Mouse (Mus musculus): ENCODE measurements at regions not wholly inside any gene's neighbourhood (a gene's known extent, or its start where the extent isn't known, plus 50 kb on each side); places are given as distances from the start of the nearest gene placed in this dataset.
A peak's percentile ranks its signal among the peaks of the same experiment; 100 is the strongest.

- WGBS: 61% methylated on average over 1 of the region's 1 CpGs
- no peak overlapping the region for H3K9ac ChIP-seq (ENCODE audit: low read length)
- no peaks in the 10 kb centered on the region for H3K9me3 ChIP-seq (ENCODE audit: control insufficient read depth, low read length)
- H3K27me3 ChIP-seq (ENCODE audit: control insufficient read depth, insufficient read depth, low read length): no peaks in the 10 kb centered on the region
- no peak for DNase-seq (ENCODE audit: low spot score)
- H3K27ac ChIP-seq (replicated peaks): no peak overlapping the region
- H3K4me2 ChIP-seq (replicated peaks; ENCODE audit: low read depth): no peak overlapping the region
- H3K4me3 ChIP-seq (ENCODE audit: low read depth, low read length): no peak overlapping the region
- no peak for TF ChIP-seq CTCF (IDR thresholded peaks at IDR 0.05; ENCODE audit: low read depth)
- TF ChIP-seq EP300 (optimal IDR thresholded peaks at IDR 0.05): no peak
- no peaks in the 10 kb centered on the region for H3K4me1 ChIP-seq (replicated peaks; ENCODE audit: control insufficient read depth, insufficient read depth)
- H3K36me3 ChIP-seq (ENCODE audit: control insufficient read depth, insufficient read depth, low read length): no peaks in the 10 kb centered on the region
- ATAC-seq (ENCODE audit: low FRiP score, low TSS enrichment): no peak
Measured at GRCm38 (mm10) chr11:43952151-43952550, 51.1 kb upstream of the Adra1b start.

DNA sequence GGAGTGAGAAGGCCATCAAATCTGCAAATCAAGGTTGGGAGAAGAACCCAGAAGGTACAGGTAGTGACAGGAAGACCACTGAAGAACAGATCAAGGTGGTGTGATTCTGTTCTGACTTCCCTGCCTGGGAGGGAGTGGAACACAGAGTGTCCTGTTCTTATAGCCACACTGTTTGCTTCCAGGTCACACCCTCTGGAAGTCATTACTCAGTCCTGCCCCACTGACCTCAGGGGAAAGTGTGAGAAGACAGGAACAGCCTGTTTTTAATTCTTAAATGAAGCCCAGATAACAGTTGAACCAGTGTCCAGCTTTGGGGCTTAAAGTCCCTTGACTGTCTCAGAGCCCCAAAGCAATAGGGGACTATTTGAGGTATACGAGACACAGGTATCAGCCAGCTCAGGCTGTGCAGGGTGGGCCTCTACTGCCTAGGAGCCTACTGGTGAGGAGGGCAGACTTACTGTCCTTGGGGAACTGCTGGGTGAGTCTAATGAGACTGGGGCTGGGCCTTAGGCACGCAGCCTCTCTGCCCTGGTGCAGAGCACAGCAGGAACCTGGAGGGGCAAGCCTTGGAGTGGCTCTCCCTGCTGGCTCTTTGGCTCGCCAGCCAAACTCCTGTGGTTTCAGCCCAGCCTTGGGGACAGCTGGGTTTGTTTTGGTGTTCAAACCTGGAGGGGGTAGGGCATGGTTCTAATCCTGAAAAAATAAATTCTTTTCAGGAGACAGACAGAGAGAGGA is 57.4 kb upstream of the Adra1b start:
- WGBS: 52% methylated on average over 3 of the region's 3 CpGs
- no peaks in the 10 kb centered on the region for H3K9me3 ChIP-seq (ENCODE audit: control insufficient read depth, low read length)
- no peak overlapping the region for H3K4me3 ChIP-seq (ENCODE audit: low read depth, low read length)
- DNase-seq (ENCODE audit: low spot score) (peak; percentile 42), ATAC-seq (ENCODE audit: low FRiP score, low TSS enrichment) (peak; percentile 85)
- H3K4me1 ChIP-seq (replicated peaks; ENCODE audit: control insufficient read depth, insufficient read depth): no peaks in the 10 kb centered on the region
- no peak overlapping the region for H3K4me2 ChIP-seq (replicated peaks; ENCODE audit: low read depth)
- peak overlapping the region; percentile 24; the same call in 1 of the 2 replicates for H3K27ac ChIP-seq (replicated peaks)
- H3K36me3 ChIP-seq (ENCODE audit: control insufficient read depth, insufficient read depth, low read length): no peaks in the 10 kb centered on the region
- TF ChIP-seq EP300 (optimal IDR thresholded peaks at IDR 0.05) (no peak), CTCF (IDR thresholded peaks at IDR 0.05; ENCODE audit: low read depth) (no peak)
- no peaks in the 10 kb centered on the region for H3K27me3 ChIP-seq (ENCODE audit: control insufficient read depth, insufficient read depth, low read length)
- H3K9ac ChIP-seq (ENCODE audit: low read length): no peak overlapping the region

GRCm38 (mm10) chr11:43958976-43959315 is 57.9 kb upstream of the Adra1b start:
- Histone ChIP-seq H3K4me1 (replicated peaks; ENCODE audit: control insufficient read depth, insufficient read depth) (no peaks in the 10 kb centered on the region), H3K9me3 (ENCODE audit: control insufficient read depth, low read length) (no peaks in the 10 kb centered on the region), H3K4me2 (replicated peaks; ENCODE audit: low read depth) (no peak overlapping the region), H3K4me3 (ENCODE audit: low read depth, low read length) (no peak overlapping the region), H3K9ac (ENCODE audit: low read length) (no peak overlapping the region), H3K27ac (replicated peaks) (no peak overlapping the region), H3K27me3 (ENCODE audit: control insufficient read depth, insufficient read depth, low read length) (no peaks in the 10 kb centered on the region), H3K36me3 (ENCODE audit: control insufficient read depth, insufficient read depth, low read length) (no peaks in the 10 kb centered on the region)
- TF ChIP-seq EP300 (optimal IDR thresholded peaks at IDR 0.05): no peak
- TF ChIP-seq CTCF (IDR thresholded peaks at IDR 0.05; ENCODE audit: low read depth): no peak
- 52% methylated on average over 2 of the region's 2 CpGs for WGBS
- DNase-seq (ENCODE audit: low spot score) (no peak), ATAC-seq (ENCODE audit: low FRiP score, low TSS enrichment) (no peak)

DNA sequence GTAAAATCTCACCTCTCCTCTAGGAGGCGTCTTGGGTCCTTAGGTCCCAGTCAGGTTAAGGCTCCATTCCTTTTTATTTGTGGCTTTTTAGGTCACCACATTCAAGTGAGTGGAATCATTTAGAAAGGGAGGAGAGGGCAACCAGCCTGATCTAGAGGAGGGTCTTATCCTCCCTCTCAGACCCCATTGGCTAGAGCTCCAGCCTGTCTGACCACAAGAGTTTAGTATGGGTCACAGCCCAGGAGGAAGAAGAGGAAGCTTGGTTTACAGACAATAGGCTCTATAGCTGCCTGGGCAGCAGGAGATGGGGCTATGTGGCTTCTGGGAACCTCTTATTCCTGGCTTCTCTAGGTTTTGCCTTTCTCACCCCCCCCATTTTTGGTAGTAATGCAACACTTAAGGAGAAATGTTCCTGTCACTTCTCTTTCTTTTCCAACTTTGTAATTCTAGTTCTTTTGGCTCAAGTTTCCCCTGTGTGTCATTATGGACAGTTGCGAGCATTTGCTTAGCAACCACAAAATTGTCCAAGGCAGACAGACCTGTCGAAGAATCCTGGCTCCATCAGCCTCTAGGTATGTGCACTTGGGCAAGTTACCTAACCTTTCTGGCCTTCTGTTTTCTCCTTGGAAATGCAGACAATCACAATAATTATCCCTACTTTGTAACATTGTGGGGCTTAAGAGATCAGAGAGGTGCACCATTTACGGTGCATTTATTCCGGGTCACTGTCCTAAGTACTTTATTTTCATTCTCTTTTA is 59.5 kb upstream of the Adra1b start:
- Histone ChIP-seq H3K27me3 (ENCODE audit: control insufficient read depth, insufficient read depth, low read length) (no peaks in the 10 kb centered on the region), H3K4me1 (replicated peaks; ENCODE audit: control insufficient read depth, insufficient read depth) (no peaks in the 10 kb centered on the region), H3K9me3 (ENCODE audit: control insufficient read depth, low read length) (no peaks in the 10 kb centered on the region), H3K27ac (replicated peaks) (no peak overlapping the region), H3K4me3 (ENCODE audit: low read depth, low read length) (no peak overlapping the region), H3K9ac (ENCODE audit: low read length) (no peak overlapping the region), H3K36me3 (ENCODE audit: control insufficient read depth, insufficient read depth, low read length) (no peaks in the 10 kb centered on the region), H3K4me2 (replicated peaks; ENCODE audit: low read depth) (no peak overlapping the region)
- DNase-seq (ENCODE audit: low spot score): no peak
- no peak for ATAC-seq (ENCODE audit: low FRiP score, low TSS enrichment)
- TF ChIP-seq EP300 (optimal IDR thresholded peaks at IDR 0.05) (no peak), CTCF (IDR thresholded peaks at IDR 0.05; ENCODE audit: low read depth) (peak; percentile 45)
- 78% methylated on average over 5 of the region's 5 CpGs for WGBS

GRCm38 (mm10) chr11:43961398-43962070 is 60.5 kb upstream of the Adra1b start:
- Histone ChIP-seq H3K9ac (ENCODE audit: low read length) (no peak overlapping the region), H3K4me3 (ENCODE audit: low read depth, low read length) (no peak overlapping the region), H3K4me1 (replicated peaks; ENCODE audit: control insufficient read depth, insufficient read depth) (no peaks in the 10 kb centered on the region), H3K9me3 (ENCODE audit: control insufficient read depth, low read length) (no peaks in the 10 kb centered on the region), H3K27ac (replicated peaks) (peak overlapping the region; percentile 40; the same call in 1 of the 2 replicates), H3K27me3 (ENCODE audit: control insufficient read depth, insufficient read depth, low read length) (no peaks in the 10 kb centered on the region), H3K36me3 (ENCODE audit: control insufficient read depth, insufficient read depth, low read length) (no peaks in the 10 kb centered on the region), H3K4me2 (replicated peaks; ENCODE audit: low read depth) (no peak overlapping the region)
- peak; percentile 70 for ATAC-seq (ENCODE audit: low FRiP score, low TSS enrichment)
- WGBS: 57% methylated on average over 6 of the region's 6 CpGs
- TF ChIP-seq EP300 (optimal IDR thresholded peaks at IDR 0.05): no peak
- TF ChIP-seq CTCF (IDR thresholded peaks at IDR 0.05; ENCODE audit: low read depth): no peak
- peak; percentile 46 for DNase-seq (ENCODE audit: low spot score)
